In genomic region chr14:62163120-62163796, GRCm38 (mm10) we compare ENCODE assay signal across 14 mouse cellular contexts.
DNase-seq lines count a peak whose midpoint lies in the region; TF ChIP-seq lines count a peak whose summit lies in the region.
"Had no signal": no experiment of that assay in that cellular context is flagged by ENCODE, and none has a peak within 500 bp of the region (broad histone marks: within the 10 kb centered on the region; RNA-seq: fewer than 3 reads in every experiment).

No protein-coding gene starts in this region.

- no peak overlapping the region for H3K4me3 ChIP-seq in bone marrow, adult 2 months (replicated peaks; ENCODE audit: control insufficient read depth, low read depth, low read length)
- H3K4me3 ChIP-seq: embryonic facial prominence, embryonic 12.5 days; heart, embryonic 15.5 days; liver, embryonic 15.5 days had no signal

- 32% methylated on average over 12 of the region's 12 CpGs for WGBS in bone marrow, adult 2 months

- no peaks in the 10 kb centered on the region; the same call in 1 of the 2 replicates for H3K4me1 ChIP-seq in bone marrow, adult 2 months (ENCODE audit: control insufficient read depth, insufficient read depth, low read length)
- H3K4me1 ChIP-seq: liver, embryonic 15.5 days had no signal

- peak; percentile 47 for DNase-seq in left cerebral cortex, postnatal 4 days
- no peak for DNase-seq in left cerebral cortex, adult 8-10 months (ENCODE audit: low spot score in 2 of 2)
- DNase-seq in gastrocnemius, postnatal 14 days, result peak; percentile 20
- DNase-seq in lung, postnatal 4 days, result peak; percentile 74 to 88
- no peak for DNase-seq in retina, postnatal 1 day
- DNase-seq in layer of hippocampus, postnatal 25 days (ENCODE audit: extremely low spot score in 1 of 2, low spot score in 1 of 2), result no peak
- DNase-seq: cerebellum, adult 18-20 months; forebrain, postnatal 0 days; right cerebral cortex, adult 18-20 months; thymus, postnatal 36 days had no signal

- no peak for TF ChIP-seq POLR2A in bone marrow, adult 2 months (IDR thresholded peaks at IDR 0.05; ENCODE audit: borderline replicate concordance, control insufficient read depth, low read depth, low read length)

- H3K27ac ChIP-seq in bone marrow, adult 2 months (ENCODE audit: control insufficient read depth, insufficient read depth, low read depth, low read length, poor library complexity), result peak overlapping the region; percentile 27
- H3K27ac ChIP-seq: embryonic facial prominence, embryonic 12.5 days; heart, embryonic 15.5 days; liver, embryonic 15.5 days had no signal

- intact Hi-C loops in left cerebral cortex, postnatal 4 days (cut with DNase I), result no loop called here
- intact Hi-C loops in gastrocnemius, postnatal 14 days (cut with DNase I; ENCODE audit: low total_unique reads), result no loop called here

- TF ChIP-seq CTCF in bone marrow, adult 2 months (IDR thresholded peaks at IDR 0.05; ENCODE audit: control insufficient read depth, insufficient read depth, low read length), result no peak

Comparison
In these comparisons a context has a peak if more than half of its experiments do, and no peak if none do; other contexts are left out.
1. DNase-seq: peak in left cerebral cortex, postnatal 4 days (single experiment), gastrocnemius, postnatal 14 days (single experiment) and lung, postnatal 4 days (2 of 2); none in left cerebral cortex, adult 8-10 months (0 of 2), retina, postnatal 1 day (single experiment) and layer of hippocampus, postnatal 25 days (0 of 2).